ENCODE assay signal across 14 mouse cellular contexts in genomic region chr4:89128937-89129277, GRCm38 (mm10). TPM values are rescaled to one million over a fixed set of nuclear protein-coding genes. Genes with fewer than 3 reads are reported as not detected.
DNase-seq lines count a peak whose midpoint lies in the region; ATAC-seq and TF ChIP-seq lines count a peak whose summit lies in the region.
"Had no signal": no experiment of that assay in that cellular context is flagged by ENCODE, and none has a peak within 500 bp of the region (broad histone marks: within the 10 kb centered on the region; RNA-seq: fewer than 3 reads in every experiment).

No protein-coding gene starts in this region.

- intact Hi-C loops in left cerebral cortex, postnatal 25 days (cut with DNase I) = loop anchor here (1.0 to 5.0 kb wide), 2 partner anchors 192 to 257 kb away; no protein-coding TSS in a partner anchor

- TF ChIP-seq CTCF in embryonic fibroblast, embryonic 13.5 days (IDR thresholded peaks at IDR 0.05; ENCODE audit: borderline replicate concordance, insufficient read depth, low read length) = no peak
- no peak for TF ChIP-seq CTCF in intestine, postnatal 0 days (IDR thresholded peaks at IDR 0.05; ENCODE audit: low read depth)
- TF ChIP-seq CTCF in liver, postnatal 0 days (IDR thresholded peaks at IDR 0.05; ENCODE audit: low read depth) = no peak

- ATAC-seq in lung, embryonic 16.5 days (ENCODE audit: low read depth) = peak; percentile 21; the same call in 1 of the 2 replicates
- ATAC-seq in intestine, postnatal 0 days = no peak
- no peak for ATAC-seq in liver, postnatal 0 days

- H3K36me3 ChIP-seq in lung, embryonic 16.5 days (ENCODE audit: control insufficient read depth, insufficient read depth, low read length) = no peaks in the 10 kb centered on the region
- H3K36me3 ChIP-seq in intestine, postnatal 0 days (ENCODE audit: control insufficient read depth, insufficient read depth) = no peaks in the 10 kb centered on the region
- no peaks in the 10 kb centered on the region for H3K36me3 ChIP-seq in liver, postnatal 0 days (replicated peaks; ENCODE audit: insufficient read depth, low read length)
- H3K36me3 ChIP-seq: embryonic facial prominence, embryonic 10.5 days; forebrain, embryonic 10.5 days; heart, embryonic 13.5 days; limb, embryonic 12.5 days; neural tube, embryonic 15.5 days had no signal

- H3K9ac ChIP-seq in lung, embryonic 16.5 days (ENCODE audit: low read length) = no peak overlapping the region
- H3K9ac ChIP-seq in intestine, postnatal 0 days (ENCODE audit: low read depth, low read length) = no peak overlapping the region
- no peak overlapping the region for H3K9ac ChIP-seq in liver, postnatal 0 days (replicated peaks)
- H3K9ac ChIP-seq: heart, embryonic 13.5 days; limb, embryonic 12.5 days; neural tube, embryonic 15.5 days had no signal

- no peak overlapping the region for H3K4me3 ChIP-seq in lung, embryonic 16.5 days (ENCODE audit: low read length)
- no peak overlapping the region for H3K4me3 ChIP-seq in embryonic fibroblast, embryonic 13.5 days (ENCODE audit: insufficient read depth, low read length)
- H3K4me3 ChIP-seq in intestine, postnatal 0 days (ENCODE audit: low read depth, low read length) = peak overlapping the region; percentile 16; the same call in 1 of the 2 replicates
- H3K4me3 ChIP-seq in liver, postnatal 0 days (ENCODE audit: low read depth, low read length) = peak overlapping the region; percentile 21; the same call in 1 of the 2 replicates
- H3K4me3 ChIP-seq: embryonic facial prominence, embryonic 10.5 days; forebrain, embryonic 10.5 days; limb, embryonic 12.5 days had no signal

- H3K27ac ChIP-seq in lung, embryonic 16.5 days (ENCODE audit: low read length) = no peak overlapping the region
- H3K27ac ChIP-seq in embryonic fibroblast, embryonic 13.5 days (ENCODE audit: insufficient read depth, low read length) = peak overlapping the region; percentile 93
- H3K27ac ChIP-seq in intestine, postnatal 0 days (ENCODE audit: low read depth, low read length) = no peak overlapping the region
- H3K27ac ChIP-seq in liver, postnatal 0 days (ENCODE audit: low read depth) = peak overlapping the region; percentile 69
- H3K27ac ChIP-seq: embryonic facial prominence, embryonic 10.5 days; forebrain, embryonic 10.5 days; limb, embryonic 12.5 days; macrophage; neural tube, embryonic 15.5 days had no signal

- no peaks in the 10 kb centered on the region for H3K27me3 ChIP-seq in lung, embryonic 16.5 days (ENCODE audit: control insufficient read depth, insufficient read depth, low read depth, low read length)
- H3K27me3 ChIP-seq in intestine, postnatal 0 days (replicated peaks; ENCODE audit: control insufficient read depth, insufficient read depth, low read length) = no peaks in the 10 kb centered on the region
- no peaks in the 10 kb centered on the region for H3K27me3 ChIP-seq in liver, postnatal 0 days (ENCODE audit: insufficient read depth, low read length)
- H3K27me3 ChIP-seq: heart, embryonic 13.5 days; limb, embryonic 12.5 days; neural tube, embryonic 15.5 days had no signal

- H3K4me2 ChIP-seq in lung, embryonic 16.5 days (ENCODE audit: low read depth, low read length) = peak overlapping the region; percentile 27; the same call in 1 of the 2 replicates
- H3K4me2 ChIP-seq in intestine, postnatal 0 days (replicated peaks; ENCODE audit: low read depth) = peak overlapping the region; percentile 51
- peak overlapping the region; percentile 62 for H3K4me2 ChIP-seq in liver, postnatal 0 days (ENCODE audit: low read depth, low read length)

- 48% methylated on average over 5 of the region's 5 CpGs for WGBS in lung, embryonic 16.5 days
- WGBS in intestine, postnatal 0 days = 42% methylated on average over 5 of the region's 5 CpGs
- 49% methylated on average over 5 of the region's 5 CpGs for WGBS in liver, postnatal 0 days (ENCODE audit: insufficient replicate concordance)

- DNase-seq in lung, postnatal 4 days = no peak
- DNase-seq in liver, postnatal 0 days = no peak
- DNase-seq in MN1 (ENCODE audit: low spot score) = no peak
- DNase-seq in cerebellum, adult 8-10 months = no peak
- DNase-seq in left cerebral cortex, postnatal 25 days (ENCODE audit: low spot score in 2 of 2) = no peak

- H3K4me1 ChIP-seq in lung, embryonic 16.5 days (replicated peaks; ENCODE audit: control insufficient read depth, insufficient read depth, low read length) = peaks cover 5% of the 10 kb centered on the region; the same call in 1 of the 2 replicates
- peaks cover 10% of the 10 kb centered on the region for H3K4me1 ChIP-seq in embryonic fibroblast, embryonic 13.5 days (ENCODE audit: control insufficient read depth, insufficient read depth, low read length)
- H3K4me1 ChIP-seq in intestine, postnatal 0 days (replicated peaks; ENCODE audit: control insufficient read depth, insufficient read depth, low read length) = no peaks in the 10 kb centered on the region
- peaks cover 5% of the 10 kb centered on the region; the same call in 1 of the 2 replicates for H3K4me1 ChIP-seq in liver, postnatal 0 days (ENCODE audit: insufficient read depth)

- H3K9me3 ChIP-seq in lung, embryonic 16.5 days (ENCODE audit: control insufficient read depth, low read length) = no peaks in the 10 kb centered on the region
- H3K9me3 ChIP-seq in intestine, postnatal 0 days (ENCODE audit: control insufficient read depth) = no peaks in the 10 kb centered on the region
- H3K9me3 ChIP-seq in liver, postnatal 0 days (ENCODE audit: low read length) = no peaks in the 10 kb centered on the region
- H3K9me3 ChIP-seq: embryonic facial prominence, embryonic 10.5 days; forebrain, embryonic 10.5 days; heart, embryonic 13.5 days; limb, embryonic 12.5 days; neural tube, embryonic 15.5 days had no signal

- TF ChIP-seq EP300 in liver, postnatal 0 days (IDR thresholded peaks at IDR 0.05; ENCODE audit: low read depth) = no peak

- TF ChIP-seq POLR2A in embryonic fibroblast, embryonic 13.5 days (IDR thresholded peaks at IDR 0.05; ENCODE audit: low read depth, low read length) = no peak

RNA-seq across cellular contexts. Expression of gene Mtap, which starts 8.0 kb away (rescaled TPM):
- polyA plus RNA-seq in lung, embryonic 16.5 days (2015; fragmentation: Nextera tagmentation; extraction: Ambion mirVana) = 45.0 and 48.5 TPM in 2 replicates
- polyA plus RNA-seq in embryonic fibroblast, embryonic 13.5 days (2011; ENCODE audit: insufficient read length, low read depth, missing spikeins) = 86.7 and 92.6 TPM in 2 replicates
- polyA plus RNA-seq in intestine, postnatal 0 days (2015; fragmentation: Nextera tagmentation; extraction: Ambion mirVana) = 12.5 and 13.2 TPM in 2 replicates
- polyA plus RNA-seq in liver, postnatal 0 days (2015; fragmentation: Nextera tagmentation; extraction: Ambion mirVana) = 10.6 and 11.6 TPM in 2 replicates
- 1 to 10 TPM; 9.3 to 9.8 TPM for total RNA-seq in left cerebral cortex, postnatal 25 days (2021)

Comparison
In these comparisons a context has a peak if more than half of its experiments do, and no peak if none do; other contexts are left out.
1. H3K27ac ChIP-seq: peak in embryonic fibroblast, embryonic 13.5 days (single experiment) and liver, postnatal 0 days (single experiment); none in lung, embryonic 16.5 days (single experiment) and intestine, postnatal 0 days (single experiment).
2. H3K4me3 ChIP-seq: peak in intestine, postnatal 0 days (single experiment) and liver, postnatal 0 days (single experiment); none in lung, embryonic 16.5 days (single experiment) and embryonic fibroblast, embryonic 13.5 days (single experiment).
3. Peak in every context shown above with its lines, with median percentiles within 50 percentile points of each other: H3K4me2 ChIP-seq.